Mouse (Mus musculus) cortical plate, adult 2 months (tissue): ENCODE data around the gene Mkln1. TPM values are rescaled to one million over a fixed set of nuclear protein-coding genes. Genes with fewer than 3 reads are reported as not detected.

Source experiments
- H3K27ac ChIP-seq: fragments of 200-500 bp; 2 replicates; pipeline ENCODE4 v1.5.1; 2012; ENCODE audit warnings: low read length, control low read depth, inconsistent platforms; ENCODE audit not compliant: insufficient read depth
- H3K4me1 ChIP-seq: fragments of 200-500 bp; 2 replicates; pipeline ENCODE4 v1.6.1; 2011; ENCODE audit warnings: low read length; ENCODE audit not compliant: control insufficient read depth, insufficient read depth
- H3K4me3 ChIP-seq: fragments of 200-500 bp; 2 replicates; pipeline ENCODE4 v1.5.1; 2011; ENCODE audit warnings: mild to moderate bottlenecking, low read length, control low read depth; ENCODE audit not compliant: insufficient read depth
- CTCF ChIP-seq: fragments of 200-500 bp; IDR thresholded peaks from 2 replicates; pipeline ENCODE4 v1.5.1; 2011; ENCODE audit warnings: mild to moderate bottlenecking, control low read depth, low read length; ENCODE audit not compliant: insufficient read depth; ENCODE audit errors: extremely low read depth
- POLR2A ChIP-seq: fragments of 200-500 bp; IDR thresholded peaks from 2 replicates; pipeline ENCODE4 v1.6.1; 2011; ENCODE audit warnings: mild to moderate bottlenecking, low read length, control low read depth; ENCODE audit not compliant: insufficient read depth; ENCODE audit errors: extremely low read depth
- polyA plus RNA-seq: library from polyadenylated mRNA; depleted of rRNA; stranded (reverse); fragments of >200 nt; gene quantifications from 2 replicates; pipeline ENCODE4 v1.2.3, GENCODE M21; 2012; rRNA removed

Mkln1 gene
- 48.2 and 49.8 TPM in 2 replicates for polyA plus RNA-seq

- no peak for TF ChIP-seq CTCF
- peak; percentile 48; the same call in 1 of the 2 replicates for TF ChIP-seq POLR2A
- peaks cover 11% of the 10 kb centered on the region for H3K4me1 ChIP-seq
- H3K27ac ChIP-seq = peak within 1 kb of the TSS; percentile 90
- H3K4me3 ChIP-seq = peak within 1 kb of the TSS; percentile 93
Measured at GRCm38 (mm10) chr6:31398431-31399205, at the start of gene Mkln1. Gene Mkln1, plus strand, starts transcription at chr6:31398735.

GRCm38 (mm10) chr6:31356444-31357191, 41.9 kb upstream of the Mkln1 start:
- no peak overlapping the region for H3K27ac ChIP-seq
- H3K4me3 ChIP-seq = no peak overlapping the region
- TF ChIP-seq POLR2A (no peak), CTCF (no peak)
- H3K4me1 ChIP-seq = 0 out of 2 replicates have a peak, but pooled peaks cover 2% of the 10 kb centered on the region

- H3K4me1 ChIP-seq = 0 out of 2 replicates have a peak, but pooled peaks cover 2% of the 10 kb centered on the region
- H3K4me3 ChIP-seq = no peak overlapping the region
- no peak overlapping the region for H3K27ac ChIP-seq
- peak; percentile 58; the same call in 1 of the 2 replicates for TF ChIP-seq POLR2A
- TF ChIP-seq CTCF = no peak
Measured at GRCm38 (mm10) chr6:31357286-31357685, 41.2 kb upstream of the Mkln1 start.

- Histone ChIP-seq H3K4me1 (0 out of 2 replicates have a peak, but pooled peaks cover 2% of the 10 kb centered on the region), H3K27ac (no peak overlapping the region), H3K4me3 (no peak overlapping the region)
- TF ChIP-seq CTCF (no peak), POLR2A (no peak)
Measured at GRCm38 (mm10) chr6:31362617-31363016, 35.9 kb upstream of the Mkln1 start.

- Histone ChIP-seq H3K4me1 (no peaks in the 10 kb centered on the region), H3K4me3 (no peak overlapping the region), H3K27ac (no peak overlapping the region)
- TF ChIP-seq CTCF = no peak
- no peak for TF ChIP-seq POLR2A
Measured at GRCm38 (mm10) chr6:31364399-31364798, 34.1 kb upstream of the Mkln1 start.

- Histone ChIP-seq H3K27ac (no peak overlapping the region), H3K4me3 (no peak overlapping the region), H3K4me1 (0 out of 2 replicates have a peak, but pooled peaks cover 1% of the 10 kb centered on the region)
- TF ChIP-seq CTCF = no peak
- TF ChIP-seq POLR2A = no peak
Measured at GRCm38 (mm10) chr6:31367947-31368346, 30.6 kb upstream of the Mkln1 start.

- TF ChIP-seq POLR2A (no peak), CTCF (no peak)
- H3K27ac ChIP-seq = no peak overlapping the region
- 0 out of 2 replicates have a peak, but pooled peaks cover 1% of the 10 kb centered on the region for H3K4me1 ChIP-seq
- no peak overlapping the region for H3K4me3 ChIP-seq
Measured at GRCm38 (mm10) chr6:31368559-31368958, 30.0 kb upstream of the Mkln1 start.

- no peak for TF ChIP-seq POLR2A
- TF ChIP-seq CTCF = peak; percentile 29; the same call in 1 of the 2 replicates
- Histone ChIP-seq H3K4me1 (0 out of 2 replicates have a peak, but pooled peaks cover 1% of the 10 kb centered on the region), H3K4me3 (no peak overlapping the region), H3K27ac (no peak overlapping the region)
Measured at GRCm38 (mm10) chr6:31369875-31370274, 28.7 kb upstream of the Mkln1 start.

- H3K27ac ChIP-seq = peak overlapping the region; percentile 56; the same call in 1 of the 2 replicates
Measured at GRCm38 (mm10) chr6:31370550-31371061, 27.9 kb upstream of the Mkln1 start.

GRCm38 (mm10) chr6:31371140-31371539, 27.4 kb upstream of the Mkln1 start:
- Histone ChIP-seq H3K4me3 (no peak overlapping the region), H3K27ac (peak overlapping the region; percentile 73; the same call in 1 of the 2 replicates), H3K4me1 (0 out of 2 replicates have a peak, but pooled peaks cover 1% of the 10 kb centered on the region)
- TF ChIP-seq POLR2A (no peak), CTCF (no peak)

More at GRCm38 (mm10) chr6:31370550-31371061, 27.9 kb upstream of the Mkln1 start:
- 0 out of 2 replicates have a peak, but pooled peaks cover 1% of the 10 kb centered on the region for H3K4me1 ChIP-seq
- TF ChIP-seq POLR2A (no peak), CTCF (no peak)
- no peak overlapping the region for H3K4me3 ChIP-seq
